Mouse (Mus musculus) CH12.LX (cell line): ENCODE measurements at regions not wholly inside any gene's neighbourhood (a gene's known extent, or its start where the extent isn't known, plus 50 kb on each side); places are given as distances from the start of the nearest gene placed in this dataset.

Experiments
- E2F4 ChIP-seq: IDR thresholded peaks from 2 replicates; pipeline ENCODE4 v1.6.1; 2011; ENCODE audit warnings: low read depth, low read length, improper control_type of control experiment; ENCODE audit not compliant: insufficient replicate concordance
- ELF1 ChIP-seq: IDR thresholded peaks from 2 replicates; pipeline ENCODE4 v1.6.1; 2014; ENCODE audit warnings: low read depth, mild to moderate bottlenecking, inconsistent platforms, low read length, improper control_type of control experiment
- EP300 ChIP-seq: IDR thresholded peaks from 2 replicates; pipeline ENCODE4 v1.6.1; 2011; ENCODE audit warnings: low read length, improper control_type of control experiment
- GABPA ChIP-seq: IDR thresholded peaks from 2 replicates; pipeline ENCODE4 v1.6.1; 2012; ENCODE audit warnings: low read depth, low read length, improper control_type of control experiment, inconsistent platforms; ENCODE audit not compliant: insufficient replicate concordance
- KAT2A ChIP-seq: IDR thresholded peaks from 2 replicates; pipeline ENCODE4 v1.6.1; 2012; ENCODE audit warnings: low read length, improper control_type of control experiment, inconsistent platforms; ENCODE audit not compliant: insufficient replicate concordance
- MAFK ChIP-seq: IDR thresholded peaks from 2 replicates; pipeline ENCODE4 v1.6.1; 2011; ENCODE audit warnings: low read length, improper control_type of control experiment; ENCODE audit not compliant: insufficient replicate concordance
- MAZ ChIP-seq: IDR thresholded peaks from 2 replicates; pipeline ENCODE4 v1.6.1; 2012; ENCODE audit warnings: low read depth, mild to moderate bottlenecking, inconsistent platforms, low read length, improper control_type of control experiment, moderate library complexity
- MXI1 ChIP-seq: IDR thresholded peaks from 2 replicates; pipeline ENCODE4 v1.6.1; 2011; ENCODE audit warnings: mild to moderate bottlenecking, low read depth, low read length, improper control_type of control experiment
- POLR2A ChIP-seq: IDR thresholded peaks from 2 replicates; pipeline ENCODE4 v1.6.1; 2011; ENCODE audit warnings: low read depth, mild to moderate bottlenecking, improper control_type of control experiment, low read length
- RAD21 ChIP-seq: IDR thresholded peaks from 2 replicates; pipeline ENCODE4 v1.6.1; 2011; ENCODE audit warnings: low read depth, mild to moderate bottlenecking, low read length, improper control_type of control experiment, moderate library complexity
- ZMIZ1 ChIP-seq: IDR thresholded peaks from 2 replicates; pipeline ENCODE4 v1.6.1; 2012; ENCODE audit warnings: low read depth, mild to moderate bottlenecking, inconsistent platforms, low read length, improper control_type of control experiment
- ZNF384 ChIP-seq: IDR thresholded peaks from 2 replicates; pipeline ENCODE4 v1.6.1; 2012; ENCODE audit warnings: low read depth, low read length, improper control_type of control experiment, inconsistent platforms

DNA sequence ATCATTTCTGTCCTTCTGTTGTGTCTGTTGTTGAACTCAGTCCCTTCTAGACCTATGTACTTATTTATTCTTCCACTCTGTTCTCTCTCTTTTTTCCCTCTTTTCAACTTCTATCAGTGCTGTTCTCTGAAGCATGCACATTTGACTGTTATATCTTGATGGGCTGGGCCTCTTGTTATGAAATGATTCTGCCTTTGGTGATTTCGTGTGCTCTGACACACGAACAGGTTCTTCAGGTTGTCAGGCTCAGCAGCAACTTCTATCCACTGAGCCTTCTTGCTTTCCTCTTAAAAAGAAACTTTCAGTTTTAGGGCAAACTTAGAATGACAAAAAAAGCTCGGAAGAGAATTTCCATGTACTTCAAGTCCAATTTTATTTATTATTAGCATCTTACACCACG is 83.4 kb upstream of the Mef2a start:
- TF ChIP-seq GABPA, result no peak
- TF ChIP-seq POLR2A, result no peak
- TF ChIP-seq MAFK, result no peak
- no peak for TF ChIP-seq MXI1
- no peak for TF ChIP-seq ZNF384
- no peak for TF ChIP-seq ELF1
- no peak for TF ChIP-seq RAD21
- no peak for TF ChIP-seq ZMIZ1
- TF ChIP-seq KAT2A, result no peak
- TF ChIP-seq EP300, result no peak
- TF ChIP-seq MAZ, result no peak
- no peak for TF ChIP-seq E2F4
